Mouse (Mus musculus): ENCODE measurements around the gene Rtkn. TPM values are rescaled to one million over a fixed set of nuclear protein-coding genes. Genes with fewer than 3 reads are reported as not detected.

Rtkn gene
- polyA plus RNA-seq, 1 experiment from 2014 or later: 46.4 TPM

DNA sequence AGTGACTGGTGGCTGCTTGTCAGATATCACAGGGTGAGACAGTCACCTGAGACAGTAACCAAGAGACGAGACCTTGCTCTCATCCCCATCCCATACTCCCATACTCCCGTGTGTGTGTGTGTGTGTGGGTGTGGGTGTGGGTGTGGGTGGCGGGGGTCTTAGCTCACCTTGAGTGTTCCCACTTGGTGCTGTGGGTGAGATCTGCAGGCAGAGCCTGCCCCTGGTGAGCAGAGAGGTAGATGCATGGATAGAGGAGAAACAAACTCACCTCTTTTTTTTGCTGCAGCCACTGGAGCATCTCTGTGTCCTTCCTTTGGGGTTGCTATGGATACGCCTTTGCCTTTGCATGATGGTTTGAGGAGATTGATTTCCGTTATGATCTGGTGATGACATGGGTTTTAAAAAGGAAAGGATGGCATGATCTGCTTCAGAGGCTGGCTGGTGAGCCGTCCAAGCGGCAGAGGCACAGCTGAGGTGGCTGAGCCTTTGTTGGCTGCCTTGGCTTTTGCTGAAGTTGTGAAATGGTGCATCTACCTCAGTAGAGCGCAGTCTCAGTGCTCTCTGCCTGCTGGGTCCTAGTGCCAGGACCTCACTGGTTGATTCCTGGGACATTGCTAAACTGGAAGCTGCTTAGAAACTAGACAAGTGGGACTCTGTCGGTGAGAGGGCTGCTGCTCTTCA is 37.1 kb downstream of the Rtkn start:
- no peaks in the 10 kb centered on the region for H3K27me3 ChIP-seq (ENCODE audit: insufficient read depth, poor library complexity, severe bottlenecking)
- no peak for DNase-seq (ENCODE audit: low spot score)
- peaks cover 9% of the 10 kb centered on the region; the same call in 1 of the 2 replicates for H3K36me3 ChIP-seq
- H3K4me3 ChIP-seq: no peak overlapping the region
- H3K9me3 ChIP-seq: no peaks in the 10 kb centered on the region
- 55% methylated on average over 9 of the region's 9 CpGs for WGBS
- H3K27ac ChIP-seq: peak overlapping the region; percentile 30; the same call in 1 of the 2 replicates
- peaks cover 13% of the 10 kb centered on the region for H3K4me1 ChIP-seq (replicated peaks)

DNA sequence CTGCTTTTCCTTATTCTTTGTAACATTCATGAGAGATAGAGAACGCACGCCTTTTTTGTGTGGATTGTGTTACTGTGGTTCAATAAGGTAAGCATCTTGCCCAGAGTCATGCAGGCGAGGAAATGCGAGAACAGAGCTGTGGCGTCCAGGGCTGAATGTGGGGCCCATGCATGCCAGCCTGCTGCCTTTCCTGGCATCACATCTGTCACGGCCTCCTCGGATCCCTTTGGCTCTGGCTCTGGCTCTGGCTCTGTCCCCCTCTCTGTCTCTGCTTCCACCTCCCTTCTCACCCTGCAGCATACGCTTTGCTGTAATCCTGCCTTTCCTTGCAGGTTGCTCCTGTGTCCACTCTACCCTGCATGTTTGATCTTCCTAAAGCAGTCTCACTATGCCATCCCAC is 40.7 kb downstream of the Rtkn start:
- peaks cover 9% of the 10 kb centered on the region; the same call in 1 of the 2 replicates for H3K36me3 ChIP-seq
- no peaks in the 10 kb centered on the region for H3K9me3 ChIP-seq
- DNase-seq (ENCODE audit: low spot score): no peak
- H3K4me3 ChIP-seq: no peak overlapping the region
- WGBS: 87% methylated on average over 8 of the region's 8 CpGs
- no peaks in the 10 kb centered on the region for H3K27me3 ChIP-seq (ENCODE audit: insufficient read depth, poor library complexity, severe bottlenecking)
- no peak overlapping the region for H3K27ac ChIP-seq
- peaks cover 29% of the 10 kb centered on the region for H3K4me1 ChIP-seq (replicated peaks)

DNA sequence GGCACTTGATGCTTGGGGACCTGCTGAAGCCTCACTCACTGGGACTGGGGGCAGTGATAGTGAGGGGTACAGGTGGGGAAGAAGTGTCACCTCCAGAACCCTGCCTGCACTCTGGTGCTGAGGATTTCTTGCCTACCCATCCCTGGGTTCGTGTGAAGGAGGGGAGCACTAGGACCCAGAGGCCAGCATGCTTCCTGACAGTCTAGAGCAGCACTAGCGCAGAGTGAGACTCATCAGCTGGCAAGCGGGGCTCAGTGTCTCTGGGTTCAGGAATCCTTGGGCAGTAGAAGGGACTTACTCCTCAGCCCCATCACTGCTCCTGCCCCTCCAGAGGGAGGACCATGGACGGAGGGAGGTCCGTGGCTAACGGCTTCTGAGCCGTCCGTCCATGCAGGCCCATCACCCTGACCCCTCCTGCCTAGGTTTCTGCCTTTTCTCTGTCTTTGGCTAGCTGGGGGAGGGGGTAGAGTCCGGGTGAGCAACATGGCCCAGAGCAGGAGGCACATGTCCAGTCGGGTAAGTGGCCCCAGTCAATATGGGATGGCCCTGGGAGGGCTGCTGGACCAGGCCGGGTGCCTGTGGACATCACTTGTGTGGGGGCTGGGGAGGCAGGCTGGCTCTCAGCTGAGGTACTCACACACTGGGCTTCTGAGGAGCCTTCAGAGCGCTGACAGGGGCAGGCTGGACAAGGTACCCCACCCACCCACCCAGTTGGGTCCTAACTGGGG is 44.3 kb downstream of the Rtkn start:
- Histone ChIP-seq H3K27me3 (ENCODE audit: insufficient read depth, poor library complexity, severe bottlenecking) (no peaks in the 10 kb centered on the region), H3K4me1 (replicated peaks) (peaks cover 17% of the 10 kb centered on the region), H3K4me3 (peak overlapping the region; percentile 47), H3K36me3 (peaks cover 34% of the 10 kb centered on the region), H3K27ac (peak overlapping the region; percentile 74), H3K9me3 (no peaks in the 10 kb centered on the region)
- 13% methylated on average over 12 of the region's 12 CpGs for WGBS
- DNase-seq (ENCODE audit: low spot score): peak; percentile 62

DNA sequence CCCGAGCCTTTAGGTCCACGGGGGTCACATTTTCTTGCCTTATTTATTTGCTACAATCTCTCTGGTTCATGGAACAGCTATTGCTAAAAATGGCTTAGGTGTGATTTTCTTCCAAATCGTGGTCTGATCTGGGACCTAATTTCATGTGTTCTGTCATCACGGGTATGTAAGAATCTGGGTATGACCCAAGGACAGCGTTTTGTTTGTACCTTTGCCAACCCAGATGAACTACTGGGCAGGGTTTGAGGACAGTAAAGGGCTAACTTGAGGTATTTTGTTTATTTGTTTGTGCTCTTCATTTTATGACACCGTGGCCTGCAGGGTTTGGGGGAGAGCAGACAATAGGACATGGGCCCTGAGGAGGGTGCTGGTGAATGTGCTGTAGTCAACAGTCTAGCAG is 45.3 kb downstream of the Rtkn start:
- Histone ChIP-seq H3K36me3 (peaks cover 38% of the 10 kb centered on the region), H3K4me1 (replicated peaks) (peaks cover 25% of the 10 kb centered on the region), H3K9me3 (no peaks in the 10 kb centered on the region), H3K4me3 (peak overlapping the region; percentile 47; the same call in 1 of the 2 replicates), H3K27ac (no peak overlapping the region; the same call in 1 of the 2 replicates), H3K27me3 (ENCODE audit: insufficient read depth, poor library complexity, severe bottlenecking) (no peaks in the 10 kb centered on the region)
- 85% methylated on average over 6 of the region's 6 CpGs for WGBS
- no peak for DNase-seq (ENCODE audit: low spot score)

DNA sequence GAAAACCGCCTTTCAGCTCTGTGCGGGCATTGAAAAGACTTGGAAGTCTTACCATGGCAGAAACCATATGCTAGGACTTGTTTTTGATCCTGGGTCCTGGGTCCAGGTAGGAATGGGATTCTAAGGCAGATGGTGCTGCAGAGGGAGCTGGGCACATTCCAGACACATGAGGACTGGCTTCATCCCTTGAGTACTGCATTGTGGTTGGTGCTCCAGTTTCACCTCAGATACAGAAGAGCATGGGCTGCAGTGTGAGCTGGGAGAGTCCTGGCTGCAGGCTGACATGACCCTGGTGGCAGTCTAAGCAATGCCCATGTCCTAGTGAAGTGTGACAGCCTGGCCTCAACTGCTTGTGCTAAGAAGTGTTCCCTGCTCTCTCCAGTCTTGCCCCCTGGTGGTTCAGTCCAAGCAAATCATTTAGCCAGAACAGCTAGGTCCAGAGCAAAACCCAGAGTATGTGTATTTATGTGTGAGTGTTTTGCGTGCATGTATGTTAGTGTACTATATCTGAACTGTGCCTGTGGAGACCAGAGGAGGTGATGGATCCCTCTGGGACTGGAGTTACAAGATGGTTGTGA is 49.7 kb downstream of the Rtkn start:
- Histone ChIP-seq H3K36me3 (peaks cover 49% of the 10 kb centered on the region), H3K9me3 (no peaks in the 10 kb centered on the region), H3K27me3 (ENCODE audit: insufficient read depth, poor library complexity, severe bottlenecking) (no peaks in the 10 kb centered on the region), H3K4me3 (no peak overlapping the region), H3K27ac (no peak overlapping the region; the same call in 1 of the 2 replicates), H3K4me1 (replicated peaks) (peaks cover 44% of the 10 kb centered on the region)
- WGBS: 89% methylated on average over 3 of the region's 3 CpGs
- DNase-seq (ENCODE audit: low spot score): peak; percentile 25

DNA sequence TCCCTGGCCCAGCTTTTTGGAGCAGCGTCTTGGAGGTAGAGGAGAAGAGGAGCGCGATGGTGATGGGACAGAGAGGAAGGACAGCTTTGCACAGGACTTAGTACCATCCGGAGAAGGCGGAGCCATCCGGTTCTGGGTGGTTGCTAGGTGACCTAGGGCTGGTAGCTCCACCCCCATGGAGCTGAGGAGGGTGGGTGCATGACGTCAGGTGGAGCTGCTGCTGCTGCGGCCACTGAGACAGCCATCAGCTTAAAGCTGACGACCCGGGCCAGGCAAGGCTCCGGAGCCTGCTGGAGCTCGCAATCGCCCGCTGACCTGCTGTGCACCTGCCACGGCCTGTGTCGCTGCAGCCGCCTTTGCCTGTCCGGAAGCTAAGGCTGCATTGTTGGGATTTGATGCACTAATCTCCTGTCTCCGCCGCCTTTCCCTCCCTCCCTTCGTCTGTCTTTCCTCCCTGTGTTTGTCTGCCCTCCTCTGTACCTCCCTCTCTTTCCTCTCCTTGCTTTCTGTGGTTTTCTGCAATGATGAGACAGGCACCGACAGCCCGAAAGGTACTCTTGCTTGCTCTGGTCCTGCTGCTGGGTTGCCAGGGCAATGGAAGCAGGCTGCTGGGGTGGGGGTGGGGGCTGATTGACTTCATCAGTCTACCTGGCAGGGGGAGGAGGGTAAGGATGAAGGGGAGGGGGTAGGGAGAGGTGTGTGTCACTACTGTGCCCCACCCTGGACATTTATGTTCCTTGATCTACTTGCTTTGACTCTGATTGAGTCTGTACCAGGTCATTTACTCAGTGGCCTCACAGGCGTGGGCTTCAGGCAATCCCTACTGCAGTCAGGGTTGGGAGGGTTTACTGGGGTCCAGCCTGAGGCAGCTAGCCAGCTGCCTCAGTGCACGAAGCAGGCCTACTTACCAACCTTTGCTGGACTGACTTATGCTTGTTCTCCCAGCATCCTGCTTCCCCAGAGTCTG is 50.9 kb downstream of the Rtkn start:
- WGBS: 9% methylated on average over 25 of the region's 25 CpGs
- Histone ChIP-seq H3K27me3 (ENCODE audit: insufficient read depth, poor library complexity, severe bottlenecking) (no peaks in the 10 kb centered on the region), H3K9me3 (no peaks in the 10 kb centered on the region), H3K36me3 (peaks cover 61% of the 10 kb centered on the region), H3K4me1 (replicated peaks) (peaks cover 39% of the 10 kb centered on the region), H3K4me3 (peak overlapping the region; percentile 56), H3K27ac (peak overlapping the region; percentile 88)
- peak; percentile 85 for DNase-seq (ENCODE audit: low spot score)

DNA sequence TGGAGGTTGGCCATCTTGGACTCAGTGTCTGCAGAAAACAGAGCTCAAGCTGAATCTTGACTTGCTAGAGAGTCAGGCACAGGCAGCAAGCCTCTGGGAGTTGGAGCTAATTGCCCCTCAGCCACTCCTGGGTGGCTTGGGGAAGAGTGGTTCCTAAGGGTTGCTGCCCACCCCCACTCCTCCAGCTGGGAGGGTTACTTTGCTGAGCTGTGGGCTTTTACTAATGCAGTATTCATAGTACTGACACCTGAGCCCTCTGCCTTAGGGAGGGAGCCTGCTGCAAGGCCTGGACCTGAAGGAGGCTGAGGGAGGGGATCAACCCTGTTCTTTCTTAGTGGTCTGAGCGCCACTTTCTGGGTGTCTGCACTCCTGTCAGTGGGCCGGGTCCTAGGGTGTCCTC is 51.7 kb downstream of the Rtkn start:
- Histone ChIP-seq H3K9me3 (no peaks in the 10 kb centered on the region), H3K36me3 (peaks cover 69% of the 10 kb centered on the region), H3K27ac (peak overlapping the region; percentile 88), H3K4me3 (peak overlapping the region; percentile 56), H3K4me1 (replicated peaks) (peaks cover 39% of the 10 kb centered on the region), H3K27me3 (ENCODE audit: insufficient read depth, poor library complexity, severe bottlenecking) (no peaks in the 10 kb centered on the region)
- WGBS: 73% methylated on average over 2 of the region's 2 CpGs
- peak; percentile 12 for DNase-seq (ENCODE audit: low spot score)

DNA sequence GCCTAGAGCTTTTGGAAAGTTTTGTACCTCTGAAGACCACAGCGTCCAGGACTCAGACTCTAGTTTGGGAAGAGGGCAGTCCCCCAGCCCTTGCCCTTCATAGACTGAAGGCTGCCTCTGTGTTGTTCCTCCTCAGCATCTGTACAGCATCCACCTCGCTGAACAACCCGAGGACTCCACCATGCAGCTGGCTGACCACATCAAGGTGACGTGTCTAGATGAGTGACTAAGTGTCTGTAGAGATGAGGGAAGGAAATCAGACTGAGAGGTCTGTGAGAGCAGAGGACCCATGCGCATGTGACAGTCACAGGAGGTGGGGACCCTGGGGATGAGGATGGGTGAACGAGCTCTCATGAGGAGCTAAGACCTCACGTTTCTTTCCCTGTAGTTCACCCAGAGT is 58.3 kb downstream of the Rtkn start:
- peaks cover 100% of the 10 kb centered on the region for H3K36me3 ChIP-seq
- peaks cover 19% of the 10 kb centered on the region for H3K4me1 ChIP-seq (replicated peaks)
- WGBS: 90% methylated on average over 7 of the region's 7 CpGs
- DNase-seq (ENCODE audit: low spot score): no peak
- no peak overlapping the region for H3K4me3 ChIP-seq
- H3K9me3 ChIP-seq: no peaks in the 10 kb centered on the region
- H3K27ac ChIP-seq: no peak overlapping the region
- no peaks in the 10 kb centered on the region for H3K27me3 ChIP-seq (ENCODE audit: insufficient read depth, poor library complexity, severe bottlenecking)

DNA sequence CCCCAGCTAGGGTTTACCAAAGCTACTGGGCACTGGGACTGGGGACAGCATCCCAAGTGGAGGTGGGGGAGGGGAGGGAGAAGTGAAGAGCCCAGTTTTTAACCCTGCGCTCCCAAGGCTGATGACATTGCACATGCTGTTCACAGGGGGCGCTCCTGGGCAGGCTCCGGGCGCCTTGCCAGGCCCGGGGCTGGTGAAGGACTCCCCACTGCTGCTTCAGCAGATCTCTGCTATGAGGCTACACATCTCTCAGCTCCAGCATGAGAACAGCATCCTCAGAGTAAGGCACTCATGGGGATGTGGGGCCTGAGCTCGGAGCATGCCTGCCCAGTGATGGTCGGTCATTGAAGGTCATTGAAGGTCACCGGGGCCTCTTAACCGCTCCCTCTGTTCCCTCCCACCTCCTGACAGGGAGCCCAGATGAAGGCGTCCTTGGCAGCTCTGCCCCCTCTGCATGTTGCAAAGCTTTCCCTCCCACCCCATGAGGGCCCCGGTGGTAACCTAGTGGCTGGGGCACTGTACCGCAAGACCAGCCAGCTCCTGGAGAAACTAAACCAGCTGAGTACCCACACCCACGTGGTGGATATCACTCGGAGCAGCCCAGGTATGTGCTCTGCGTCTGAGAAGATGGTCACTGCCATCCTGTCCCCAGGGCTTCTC is 62.2 kb downstream of the Rtkn start:
- Histone ChIP-seq H3K27me3 (ENCODE audit: insufficient read depth, poor library complexity, severe bottlenecking) (no peaks in the 10 kb centered on the region), H3K36me3 (peaks cover 86% of the 10 kb centered on the region), H3K4me3 (no peak overlapping the region), H3K9me3 (no peaks in the 10 kb centered on the region), H3K4me1 (replicated peaks) (peaks cover 15% of the 10 kb centered on the region), H3K27ac (peak overlapping the region; percentile 35; the same call in 1 of the 2 replicates)
- DNase-seq (ENCODE audit: low spot score): peak; percentile 23
- 48% methylated on average over 15 of the region's 15 CpGs for WGBS
